Mouse (Mus musculus): Measurements from ENCODE around the gene F2rl3. TPM values are rescaled to one million over a fixed set of nuclear protein-coding genes. Genes with fewer than 3 reads are reported as not detected.

Gene F2rl3
- 4.9 TPM for total RNA-seq (2023)

GRCm38 (mm10) chr8:72761322-72762051, at the start of gene F2rl3:
Gene F2rl3, plus strand, starts transcription at chr8:72761880.

DNA sequence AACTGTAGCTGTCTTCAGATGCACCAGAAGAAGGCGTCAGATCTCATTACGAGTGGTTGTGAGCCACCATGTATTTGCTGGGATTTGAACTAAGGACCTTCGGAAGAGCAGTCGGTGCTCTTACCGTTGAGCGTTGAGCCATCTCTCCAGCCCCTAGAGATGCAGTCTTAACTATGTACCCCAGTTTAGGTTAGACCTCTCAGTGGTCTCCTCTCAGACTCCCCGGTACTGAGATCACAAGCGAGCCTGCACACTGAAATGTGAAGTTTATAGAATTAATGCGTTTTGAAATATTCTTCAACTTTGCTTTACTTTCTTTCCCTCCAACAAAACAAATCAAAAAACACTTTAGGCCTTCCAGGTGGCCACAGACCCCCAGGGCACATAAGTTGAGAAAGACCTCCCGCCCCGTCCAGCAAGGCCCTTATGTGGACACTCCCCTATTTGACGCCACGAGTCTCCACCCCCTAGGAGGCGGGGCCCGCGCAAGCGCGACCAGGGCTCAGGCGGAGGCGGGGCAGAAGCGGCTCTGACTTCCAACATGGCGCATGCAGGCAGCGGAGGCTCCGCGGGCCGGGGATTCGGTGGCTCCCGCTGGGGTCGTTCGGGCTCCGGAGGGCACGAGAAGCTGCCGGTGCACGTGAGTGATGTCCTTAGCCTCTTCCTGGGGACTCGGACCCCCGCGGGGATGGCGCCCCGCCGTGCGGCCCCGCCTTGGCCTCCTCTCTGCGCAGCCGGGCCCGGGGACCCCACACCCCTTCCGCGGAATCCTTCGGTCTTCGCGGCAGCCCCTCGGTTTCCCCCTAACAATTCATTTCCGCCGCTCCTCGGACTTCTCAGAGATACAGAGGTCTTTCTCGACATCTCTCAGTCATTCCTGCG, 38.7 kb upstream of the F2rl3 start, which contains the start of gene Sin3b:
Gene Sin3b (plus strand): TSS at position 517 of the 882 bp plus-strand sequence.

Other genes with a start within 250 kb of the F2rl3 start
- 21.3 TPM for gene Med26, start 213.6 kb upstream of the F2rl3 start, total RNA-seq (2023)
- 120 TPM for gene Smim7, start 190.8 kb upstream of the F2rl3 start, total RNA-seq (2023)
- 1.5 TPM for gene Tmem38a, start 189.8 kb upstream of the F2rl3 start, total RNA-seq (2023)
- 0.31 TPM for gene Nwd1, start 115.2 kb upstream of the F2rl3 start, total RNA-seq (2023)
- 127 TPM for gene Sin3b, start 38.6 kb upstream of the F2rl3 start, total RNA-seq (2023)